Mouse (Mus musculus) B cell, adult 2 months (primary cell): ENCODE data around the gene Tmc8.
"Not testable (repeated sequence)": the region's sequence is repeated elsewhere in the genome, so short reads cannot be mapped to it uniquely, and the experiment has no call there.

Experiments
- DNase-seq, 2 experiments: peaks; one replicate each; pipeline ENCODE4 v3.0.0; 2022

The Tmc8 gene

GRCm38 (mm10) chr11:117774925-117775324, 7.0 kb upstream of the Tmc8 start:
- DNase-seq = no peak

GRCm38 (mm10) chr11:117775540-117775939, 6.3 kb upstream of the Tmc8 start:
- DNase-seq = no peak

GRCm38 (mm10) chr11:117776085-117776792, 5.6 kb upstream of the Tmc8 start:
- DNase-seq = no peak

- peak; percentile 15 to 22 for DNase-seq
These were observed 4.8 kb upstream of the Tmc8 start for GRCm38 (mm10) chr11:117777111-117777510.

- no peak for DNase-seq
These were observed 3.8 kb upstream of the Tmc8 start for GRCm38 (mm10) chr11:117778031-117778430.

GRCm38 (mm10) chr11:117778851-117779433, 2.9 kb upstream of the Tmc8 start:
- DNase-seq = no peak

- peak; percentile 52 to 58 for DNase-seq
These were observed 2.3 kb upstream of the Tmc8 start for GRCm38 (mm10) chr11:117779434-117780198.

- DNase-seq = no peak
These were observed 1.7 kb upstream of the Tmc8 start for GRCm38 (mm10) chr11:117780199-117780515.

- peak; percentile 90 to 94 for DNase-seq
These were observed 1.2 kb upstream of the Tmc8 start for GRCm38 (mm10) chr11:117780582-117781111.

GRCm38 (mm10) chr11:117781199-117781821, 566 bp upstream of the Tmc8 start:
- peak in 1 of 2 experiments; percentile 71 for DNase-seq

- DNase-seq = no peak
These were observed 794 bp downstream of the Tmc8 start for GRCm38 (mm10) chr11:117782705-117783034.

GRCm38 (mm10) chr11:117783089-117783488, 1.2 kb downstream of the Tmc8 start:
- peak; percentile 90 to 92 for DNase-seq

GRCm38 (mm10) chr11:117783683-117784309, 1.9 kb downstream of the Tmc8 start:
- DNase-seq = peak in 1 of 2 experiments; percentile 24

- peak; percentile 79 for DNase-seq
These were observed 4.4 kb downstream of the Tmc8 start for GRCm38 (mm10) chr11:117786294-117786693.

GRCm38 (mm10) chr11:117788481-117788880, 6.6 kb downstream of the Tmc8 start:
- not testable (repeated sequence) for DNase-seq

- peak; percentile 88 to 90 for DNase-seq
These were observed 8.4 kb downstream of the Tmc8 start for GRCm38 (mm10) chr11:117790286-117790685.

- DNase-seq = peak; percentile 71 to 75
These were observed 9.0 kb downstream of the Tmc8 start for GRCm38 (mm10) chr11:117790703-117791440.

- no peak for DNase-seq
These were observed 9.5 kb downstream of the Tmc8 start for GRCm38 (mm10) chr11:117791441-117791761.

GRCm38 (mm10) chr11:117792281-117792888, 10.5 kb downstream of the Tmc8 start:
- DNase-seq = peak; percentile 86 to 89

GRCm38 (mm10) chr11:117794035-117794551, 12.2 kb downstream of the Tmc8 start:
- no peak for DNase-seq

GRCm38 (mm10) chr11:117796954-117797353, 15.1 kb downstream of the Tmc8 start:
- DNase-seq = no peak
